Mouse (Mus musculus): ENCODE data around the gene Alg9.

DNA sequence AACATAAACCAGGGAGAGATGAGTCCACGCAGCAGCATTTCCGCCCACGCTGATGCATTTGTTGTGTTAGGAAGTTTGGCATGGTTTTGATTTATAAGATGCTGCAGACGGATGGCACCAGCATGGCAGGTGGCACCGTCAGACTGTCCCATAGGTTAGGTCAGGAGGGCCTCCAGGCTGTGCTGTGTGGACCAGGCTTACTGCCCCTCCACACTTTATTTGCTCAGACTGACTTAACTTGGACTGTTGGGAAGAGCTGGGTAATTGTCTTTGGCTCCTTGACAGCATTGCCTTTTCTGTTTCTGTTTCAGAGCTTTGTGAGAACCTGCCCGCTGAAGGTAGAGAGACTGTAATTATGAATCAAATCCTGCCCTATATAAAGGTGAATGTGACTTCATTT, 92.2 kb downstream of the Alg9 start:
- no peak for TF ChIP-seq CTCF (IDR thresholded peaks at IDR 0.05; ENCODE audit: extremely low read depth, insufficient read length, insufficient replicate concordance, low read depth, low read length)
- no peak for TF ChIP-seq POLR2A (IDR thresholded peaks at IDR 0.05; ENCODE audit: low read depth, low read length)
